Mouse (Mus musculus): Measurements from ENCODE around the gene Kdm2b. TPM values are rescaled to one million over a fixed set of nuclear protein-coding genes. Genes with fewer than 3 reads are reported as not detected.

The Kdm2b gene
- polyA plus RNA-seq, 1 experiment: 10.9 TPM

DNA sequence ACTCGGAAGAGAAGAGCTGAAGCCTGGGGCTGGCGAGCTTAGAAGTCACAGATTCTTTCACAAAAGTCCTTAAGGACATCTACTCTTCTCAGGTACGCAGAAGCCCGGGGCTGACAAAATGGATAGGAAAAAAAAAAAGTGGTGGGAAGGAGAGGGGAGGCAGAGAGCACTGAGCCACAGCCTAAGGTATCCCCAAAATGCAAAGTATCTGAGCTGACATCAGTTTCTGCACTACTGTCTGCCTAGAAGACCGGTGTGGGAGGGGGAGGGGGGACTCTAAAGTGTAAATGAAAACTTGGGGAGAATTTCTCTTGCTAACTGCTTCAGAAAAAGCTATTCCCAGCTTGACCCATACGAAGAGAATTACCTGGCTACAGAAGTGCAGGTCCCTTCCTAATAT lies 91.5 kb downstream of the Kdm2b start:
- H3K4me1 ChIP-seq (ENCODE audit: control insufficient read depth, insufficient read depth, low read length): no peaks in the 10 kb centered on the region
- no peaks in the 10 kb centered on the region for H3K27me3 ChIP-seq (replicated peaks; ENCODE audit: control insufficient read depth, insufficient read depth, low read length)
- H3K27ac ChIP-seq (ENCODE audit: insufficient read depth, low read depth, low read length): no peak overlapping the region
- TF ChIP-seq CTCF (conservative IDR thresholded peaks at IDR 0.05; ENCODE audit: insufficient read depth, insufficient read length, low read depth, low read length) (no peak), POLR2A (IDR thresholded peaks at IDR 0.05; ENCODE audit: low read depth, low read length) (no peak)
- no peaks in the 10 kb centered on the region for H3K36me3 ChIP-seq (ENCODE audit: control insufficient read depth, insufficient read depth, low read length)
- 85% methylated on average over 6 of the region's 6 CpGs for WGBS
- no peak overlapping the region for H3K4me3 ChIP-seq (ENCODE audit: insufficient read depth, low read depth, low read length)
- no peak for DNase-seq

- TF ChIP-seq POLR2A (IDR thresholded peaks at IDR 0.05; ENCODE audit: low read depth, low read length): no peak
- no peak for TF ChIP-seq CTCF (conservative IDR thresholded peaks at IDR 0.05; ENCODE audit: insufficient read depth, insufficient read length, low read depth, low read length)
- WGBS: 65% methylated on average over 4 of the region's 4 CpGs
- Histone ChIP-seq H3K4me1 (ENCODE audit: control insufficient read depth, insufficient read depth, low read length) (no peaks in the 10 kb centered on the region), H3K27ac (ENCODE audit: insufficient read depth, low read depth, low read length) (no peak overlapping the region), H3K4me3 (ENCODE audit: insufficient read depth, low read depth, low read length) (no peak overlapping the region), H3K36me3 (ENCODE audit: control insufficient read depth, insufficient read depth, low read length) (no peaks in the 10 kb centered on the region), H3K27me3 (replicated peaks; ENCODE audit: control insufficient read depth, insufficient read depth, low read length) (no peaks in the 10 kb centered on the region)
- no peak for DNase-seq
Observed at GRCm38 (mm10) chr5:122894821-122895220, 94.8 kb downstream of the Kdm2b start.

DNA sequence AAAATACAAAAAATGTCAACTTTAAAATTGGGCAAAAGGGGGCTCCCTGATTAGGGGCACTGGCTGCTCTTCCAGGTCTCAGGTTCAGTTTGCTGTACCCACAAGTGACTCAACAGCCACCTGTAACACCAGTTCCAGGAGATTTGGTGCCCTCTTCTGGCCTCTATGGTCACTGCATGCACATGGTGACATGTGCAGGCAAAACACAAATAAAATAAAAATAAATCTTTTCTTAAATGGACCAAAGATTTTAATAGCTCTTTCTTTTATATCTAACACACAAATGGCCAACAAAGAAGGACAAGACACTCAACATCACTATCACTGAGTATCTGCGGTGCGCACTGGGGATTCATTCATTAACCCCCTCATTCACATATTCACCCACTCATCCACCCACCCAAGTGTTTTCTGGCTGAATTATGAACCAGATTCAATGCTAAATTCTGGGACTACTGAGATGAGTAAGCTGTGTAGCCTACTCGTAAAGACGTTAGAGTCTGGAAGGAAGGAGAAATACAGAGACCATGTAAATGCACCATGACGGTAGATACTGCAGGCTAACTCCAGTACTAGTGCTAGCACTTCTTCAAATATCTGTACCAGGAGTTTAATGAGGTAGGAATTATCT lies 95.5 kb downstream of the Kdm2b start:
- no peaks in the 10 kb centered on the region for H3K27me3 ChIP-seq (replicated peaks; ENCODE audit: control insufficient read depth, insufficient read depth, low read length)
- DNase-seq: peak; percentile 70
- no peaks in the 10 kb centered on the region for H3K4me1 ChIP-seq (ENCODE audit: control insufficient read depth, insufficient read depth, low read length)
- 84% methylated on average over 5 of the region's 5 CpGs for WGBS
- H3K36me3 ChIP-seq (ENCODE audit: control insufficient read depth, insufficient read depth, low read length): no peaks in the 10 kb centered on the region
- no peak overlapping the region for H3K4me3 ChIP-seq (ENCODE audit: insufficient read depth, low read depth, low read length)
- TF ChIP-seq POLR2A (IDR thresholded peaks at IDR 0.05; ENCODE audit: low read depth, low read length) (no peak), CTCF (conservative IDR thresholded peaks at IDR 0.05; ENCODE audit: insufficient read depth, insufficient read length, low read depth, low read length) (peak; percentile 65)
- no peak overlapping the region for H3K27ac ChIP-seq (ENCODE audit: insufficient read depth, low read depth, low read length)

- TF ChIP-seq POLR2A (IDR thresholded peaks at IDR 0.05; ENCODE audit: low read depth, low read length) (no peak), CTCF (conservative IDR thresholded peaks at IDR 0.05; ENCODE audit: insufficient read depth, insufficient read length, low read depth, low read length) (no peak)
- peaks cover 4% of the 10 kb centered on the region; the same call in 1 of the 2 replicates for H3K4me1 ChIP-seq (ENCODE audit: control insufficient read depth, insufficient read depth, low read length)
- no peak overlapping the region for H3K4me3 ChIP-seq (ENCODE audit: insufficient read depth, low read depth, low read length)
- no peaks in the 10 kb centered on the region for H3K36me3 ChIP-seq (ENCODE audit: control insufficient read depth, insufficient read depth, low read length)
- no peaks in the 10 kb centered on the region for H3K27me3 ChIP-seq (replicated peaks; ENCODE audit: control insufficient read depth, insufficient read depth, low read length)
- WGBS: 83% methylated on average over 6 of the region's 6 CpGs
- H3K27ac ChIP-seq (ENCODE audit: insufficient read depth, low read depth, low read length): no peak overlapping the region
- no peak for DNase-seq
Observed at GRCm38 (mm10) chr5:122893270-122893669, 96.4 kb downstream of the Kdm2b start.

GRCm38 (mm10) chr5:122890396-122890795 lies 99.2 kb downstream of the Kdm2b start:
- H3K27me3 ChIP-seq (replicated peaks; ENCODE audit: control insufficient read depth, insufficient read depth, low read length): no peaks in the 10 kb centered on the region
- H3K4me1 ChIP-seq (ENCODE audit: control insufficient read depth, insufficient read depth, low read length): peaks cover 17% of the 10 kb centered on the region
- H3K27ac ChIP-seq (ENCODE audit: insufficient read depth, low read depth, low read length): no peak overlapping the region
- no peak for DNase-seq
- H3K36me3 ChIP-seq (ENCODE audit: control insufficient read depth, insufficient read depth, low read length): no peaks in the 10 kb centered on the region
- TF ChIP-seq CTCF (conservative IDR thresholded peaks at IDR 0.05; ENCODE audit: insufficient read depth, insufficient read length, low read depth, low read length) (no peak), POLR2A (IDR thresholded peaks at IDR 0.05; ENCODE audit: low read depth, low read length) (no peak)
- whole genome bisulfite sequencing: 43% methylated on average over 2 of the region's 2 CpGs
- no peak overlapping the region for H3K4me3 ChIP-seq (ENCODE audit: insufficient read depth, low read depth, low read length)

GRCm38 (mm10) chr5:122888612-122889214 lies 100.9 kb downstream of the Kdm2b start:
- H3K27me3 ChIP-seq (replicated peaks; ENCODE audit: control insufficient read depth, insufficient read depth, low read length): no peaks in the 10 kb centered on the region
- peaks cover 18% of the 10 kb centered on the region for H3K4me1 ChIP-seq (ENCODE audit: control insufficient read depth, insufficient read depth, low read length)
- 80% methylated on average over 16 of the region's 16 CpGs for WGBS
- DNase-seq: no peak
- TF ChIP-seq POLR2A (IDR thresholded peaks at IDR 0.05; ENCODE audit: low read depth, low read length) (no peak), CTCF (conservative IDR thresholded peaks at IDR 0.05; ENCODE audit: insufficient read depth, insufficient read length, low read depth, low read length) (no peak)
- H3K27ac ChIP-seq (ENCODE audit: insufficient read depth, low read depth, low read length): no peak overlapping the region
- H3K4me3 ChIP-seq (ENCODE audit: insufficient read depth, low read depth, low read length): no peak overlapping the region
- H3K36me3 ChIP-seq (ENCODE audit: control insufficient read depth, insufficient read depth, low read length): no peaks in the 10 kb centered on the region

DNA sequence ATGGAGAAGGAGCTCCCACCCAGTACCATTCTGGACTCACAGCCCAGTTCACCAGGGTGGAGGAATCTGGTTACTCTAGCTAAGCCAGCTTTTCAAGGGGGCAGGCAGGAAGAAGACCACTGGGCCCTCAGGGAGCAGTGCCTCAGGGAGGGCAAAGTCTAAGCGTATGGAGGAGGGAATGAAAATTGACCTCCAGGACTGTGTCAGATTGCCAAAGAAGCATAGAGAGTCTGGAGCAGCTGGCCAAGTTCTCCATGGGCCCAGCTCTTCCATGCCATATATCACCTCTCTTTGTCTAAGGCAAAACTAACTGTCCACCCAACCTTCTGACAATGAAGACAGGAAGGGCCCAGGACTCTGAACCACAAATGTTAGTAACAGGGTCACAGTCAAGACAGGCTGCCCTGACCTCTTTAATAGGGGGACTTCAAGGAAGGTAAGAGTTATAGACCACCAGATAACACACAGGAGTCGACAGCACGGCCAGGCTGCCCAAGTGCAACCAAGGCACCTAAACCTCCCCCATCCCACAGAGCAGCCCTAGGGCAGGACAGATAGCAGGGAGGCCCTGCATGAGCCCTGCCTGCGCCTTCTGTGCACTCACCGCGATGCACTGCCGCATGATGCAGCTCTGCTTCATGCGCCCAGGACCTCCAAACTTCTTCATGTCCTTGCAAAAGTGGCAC lies 101.6 kb downstream of the Kdm2b start:
- 67% methylated on average over 8 of the region's 8 CpGs for WGBS
- Histone ChIP-seq H3K36me3 (ENCODE audit: control insufficient read depth, insufficient read depth, low read length) (no peaks in the 10 kb centered on the region), H3K27ac (ENCODE audit: insufficient read depth, low read depth, low read length) (no peak overlapping the region), H3K4me1 (ENCODE audit: control insufficient read depth, insufficient read depth, low read length) (peaks cover 18% of the 10 kb centered on the region), H3K4me3 (ENCODE audit: insufficient read depth, low read depth, low read length) (no peak overlapping the region), H3K27me3 (replicated peaks; ENCODE audit: control insufficient read depth, insufficient read depth, low read length) (no peaks in the 10 kb centered on the region)
- TF ChIP-seq POLR2A (IDR thresholded peaks at IDR 0.05; ENCODE audit: low read depth, low read length) (no peak), CTCF (conservative IDR thresholded peaks at IDR 0.05; ENCODE audit: insufficient read depth, insufficient read length, low read depth, low read length) (no peak)
- peak; percentile 65 for DNase-seq
